Mouse (Mus musculus): Measurements from ENCODE around the gene Mdfic.

DNA sequence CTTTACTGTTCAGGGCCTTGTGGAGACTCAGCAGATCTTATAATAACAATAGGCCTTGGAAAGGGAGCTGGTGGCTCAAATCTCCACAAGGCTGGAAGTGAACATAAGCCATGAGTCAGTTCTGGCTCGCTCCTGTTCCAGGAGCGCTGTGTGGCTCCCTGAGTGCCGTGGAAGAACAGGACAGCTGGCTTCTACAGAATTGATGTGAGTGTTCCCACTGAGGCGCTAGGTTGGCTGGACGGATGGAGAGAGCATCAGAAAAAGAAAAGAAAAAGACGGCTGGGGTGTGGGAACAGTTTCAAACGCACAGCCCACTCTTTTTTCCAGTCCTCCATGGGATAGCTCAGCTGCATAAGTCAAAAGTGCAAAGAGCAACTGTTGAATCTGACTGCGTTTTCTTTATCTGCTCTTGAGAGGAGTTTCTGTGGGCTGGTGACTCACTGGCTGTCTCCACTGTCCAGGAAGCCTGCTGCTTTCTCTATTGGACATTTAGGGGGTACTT lies 22.9 kb downstream of the Mdfic start:
- TF ChIP-seq CTCF (IDR thresholded peaks at IDR 0.05) (no peak), EP300 (IDR thresholded peaks at IDR 0.05) (no peak)
